Mouse (Mus musculus) ES-E14 (cell line): ENCODE measurements around the gene B3galt1.

ENCODE experiments used
- CHD2 ChIP-seq: IDR thresholded peaks from 2 replicates; pipeline ENCODE4 v1.6.1; 2014; ENCODE audit warnings: mild to moderate bottlenecking, low read depth, low read length, inconsistent platforms
- HCFC1 ChIP-seq: IDR thresholded peaks from 2 replicates; pipeline ENCODE4 v1.6.1; 2012; ENCODE audit warnings: low read length, inconsistent platforms, borderline replicate concordance; ENCODE audit not compliant: insufficient read depth
- MAFK ChIP-seq: IDR thresholded peaks from 2 replicates; pipeline ENCODE4 v1.6.1; 2014; ENCODE audit warnings: mild to moderate bottlenecking, low read depth, low read length, inconsistent platforms; ENCODE audit not compliant: insufficient read depth
- ZC3H11A ChIP-seq: IDR thresholded peaks from 2 replicates; pipeline ENCODE4 v1.6.1; 2012; ENCODE audit warnings: low read depth, mild to moderate bottlenecking, inconsistent platforms, low read length, borderline replicate concordance
- ZNF384 ChIP-seq: IDR thresholded peaks from 2 replicates; pipeline ENCODE4 v1.6.1; 2012; ENCODE audit warnings: low read depth, low read length, inconsistent platforms

- TF ChIP-seq CHD2 (no peak), MAFK (no peak), ZC3H11A (no peak), HCFC1 (no peak), ZNF384 (no peak)
Measured at GRCm38 (mm10) chr2:68011336-68011735, 445.7 kb downstream of the B3galt1 start.
